Mouse (Mus musculus): ENCODE measurements around the gene Cntnap2. TPM values are rescaled to one million over a fixed set of nuclear protein-coding genes. Genes with fewer than 3 reads are reported as not detected.
"Not testable (repeated sequence)": the region's sequence is repeated elsewhere in the genome, so short reads cannot be mapped to it uniquely, and the experiment has no call there.

Cntnap2 gene
- polyA plus RNA-seq, 1 experiment from 2014 or later: 19.5 TPM

- Histone ChIP-seq H3K27me3 (ENCODE audit: control insufficient read depth, insufficient read depth, low read length) (no peaks in the 10 kb centered on the region), H3K36me3 (ENCODE audit: control insufficient read depth, insufficient read depth, low read length) (no peaks in the 10 kb centered on the region), H3K27ac (ENCODE audit: low read depth, low read length) (no peak overlapping the region), H3K4me2 (replicated peaks; ENCODE audit: low read depth, low read length) (no peak overlapping the region), H3K9me3 (ENCODE audit: control insufficient read depth, low read length) (no peaks in the 10 kb centered on the region), H3K9ac (ENCODE audit: low read depth, low read length) (no peak overlapping the region), H3K4me1 (replicated peaks; ENCODE audit: control insufficient read depth, insufficient read depth, low read length) (no peaks in the 10 kb centered on the region), H3K4me3 (ENCODE audit: low read depth, low read length) (no peak overlapping the region)
- ATAC-seq (ENCODE audit: low FRiP score) (no peak), DNase-seq (ENCODE audit: low spot score) (no peak)
- 77% methylated on average over 5 of the region's 5 CpGs for WGBS
These were observed 1989.9 kb downstream of the Cntnap2 start for GRCm38 (mm10) chr6:47049051-47049450.

- WGBS: 67% methylated on average over 7 of the region's 7 CpGs
- H3K4me2 ChIP-seq (replicated peaks; ENCODE audit: low read depth, low read length): no peak overlapping the region
These were observed 1991.4 kb downstream of the Cntnap2 start for GRCm38 (mm10) chr6:47050319-47051222.

GRCm38 (mm10) chr6:47061341-47061740 lies 2002.2 kb downstream of the Cntnap2 start:
- DNase-seq (ENCODE audit: low spot score): no peak
- Histone ChIP-seq H3K9me3 (ENCODE audit: control insufficient read depth, low read length) (no peaks in the 10 kb centered on the region), H3K4me3 (ENCODE audit: low read depth, low read length) (no peak overlapping the region), H3K27me3 (ENCODE audit: control insufficient read depth, insufficient read depth, low read length) (no peaks in the 10 kb centered on the region), H3K36me3 (ENCODE audit: control insufficient read depth, insufficient read depth, low read length) (no peaks in the 10 kb centered on the region), H3K9ac (ENCODE audit: low read depth, low read length) (no peak overlapping the region), H3K4me2 (replicated peaks; ENCODE audit: low read depth, low read length) (no peak overlapping the region), H3K27ac (ENCODE audit: low read depth, low read length) (no peak overlapping the region), H3K4me1 (replicated peaks; ENCODE audit: control insufficient read depth, insufficient read depth, low read length) (no peaks in the 10 kb centered on the region)
- no peak for ATAC-seq (ENCODE audit: low FRiP score)
- WGBS: 85% methylated on average over 3 of the region's 3 CpGs

More at GRCm38 (mm10) chr6:47050319-47051222, 1991.4 kb downstream of the Cntnap2 start:
- H3K4me1 ChIP-seq (replicated peaks; ENCODE audit: control insufficient read depth, insufficient read depth, low read length): no peaks in the 10 kb centered on the region
- H3K9me3 ChIP-seq (ENCODE audit: control insufficient read depth, low read length): no peaks in the 10 kb centered on the region
- H3K36me3 ChIP-seq (ENCODE audit: control insufficient read depth, insufficient read depth, low read length): no peaks in the 10 kb centered on the region
- H3K27ac ChIP-seq (ENCODE audit: low read depth, low read length): no peak overlapping the region
- no peaks in the 10 kb centered on the region for H3K27me3 ChIP-seq (ENCODE audit: control insufficient read depth, insufficient read depth, low read length)
- no peak overlapping the region for H3K9ac ChIP-seq (ENCODE audit: low read depth, low read length)
- H3K4me3 ChIP-seq (ENCODE audit: low read depth, low read length): no peak overlapping the region
- no peak for ATAC-seq (ENCODE audit: low FRiP score)
- no peak for DNase-seq (ENCODE audit: low spot score)

- WGBS: 77% methylated on average over 4 of the region's 4 CpGs
- no peaks in the 10 kb centered on the region for H3K9me3 ChIP-seq (ENCODE audit: control insufficient read depth, low read length)
- H3K9ac ChIP-seq (ENCODE audit: low read depth, low read length): no peak overlapping the region
- no peaks in the 10 kb centered on the region for H3K27me3 ChIP-seq (ENCODE audit: control insufficient read depth, insufficient read depth, low read length)
- H3K4me2 ChIP-seq (replicated peaks; ENCODE audit: low read depth, low read length): no peak overlapping the region
- H3K4me1 ChIP-seq (replicated peaks; ENCODE audit: control insufficient read depth, insufficient read depth, low read length): no peaks in the 10 kb centered on the region
- ATAC-seq (ENCODE audit: low FRiP score) (no peak), DNase-seq (ENCODE audit: low spot score) (no peak)
- no peak overlapping the region for H3K27ac ChIP-seq (ENCODE audit: low read depth, low read length)
- H3K4me3 ChIP-seq (ENCODE audit: low read depth, low read length): no peak overlapping the region
- no peaks in the 10 kb centered on the region for H3K36me3 ChIP-seq (ENCODE audit: control insufficient read depth, insufficient read depth, low read length)
These were observed 2030.8 kb downstream of the Cntnap2 start for GRCm38 (mm10) chr6:47089998-47090397.

GRCm38 (mm10) chr6:47104951-47105350 lies 2045.8 kb downstream of the Cntnap2 start:
- no peaks in the 10 kb centered on the region for H3K27me3 ChIP-seq (ENCODE audit: control insufficient read depth, insufficient read depth, low read length)
- H3K9ac ChIP-seq (ENCODE audit: low read depth, low read length): no peak overlapping the region
- no peak for DNase-seq (ENCODE audit: low spot score)
- H3K4me3 ChIP-seq (ENCODE audit: low read depth, low read length): no peak overlapping the region
- H3K4me1 ChIP-seq (replicated peaks; ENCODE audit: control insufficient read depth, insufficient read depth, low read length): no peaks in the 10 kb centered on the region
- no peak overlapping the region for H3K4me2 ChIP-seq (replicated peaks; ENCODE audit: low read depth, low read length)
- no peak overlapping the region for H3K27ac ChIP-seq (ENCODE audit: low read depth, low read length)
- H3K36me3 ChIP-seq (ENCODE audit: control insufficient read depth, insufficient read depth, low read length): no peaks in the 10 kb centered on the region
- no peaks in the 10 kb centered on the region for H3K9me3 ChIP-seq (ENCODE audit: control insufficient read depth, low read length)
- no peak for ATAC-seq (ENCODE audit: low FRiP score)
- 65% methylated on average over 1 of the region's 1 CpGs for WGBS

GRCm38 (mm10) chr6:47109582-47110220 lies 2050.5 kb downstream of the Cntnap2 start:
- WGBS: 36% methylated on average over 6 of the region's 6 CpGs
- H3K27ac ChIP-seq (ENCODE audit: low read depth, low read length): no peak overlapping the region
- H3K4me3 ChIP-seq (ENCODE audit: low read depth, low read length): no peak overlapping the region
- H3K4me1 ChIP-seq (replicated peaks; ENCODE audit: control insufficient read depth, insufficient read depth, low read length): no peaks in the 10 kb centered on the region
- H3K9ac ChIP-seq (ENCODE audit: low read depth, low read length): no peak overlapping the region
- ATAC-seq (ENCODE audit: low FRiP score): peak; percentile 33; the same call in 1 of the 2 replicates
- no peaks in the 10 kb centered on the region for H3K27me3 ChIP-seq (ENCODE audit: control insufficient read depth, insufficient read depth, low read length)
- no peak overlapping the region for H3K4me2 ChIP-seq (replicated peaks; ENCODE audit: low read depth, low read length)
- H3K36me3 ChIP-seq (ENCODE audit: control insufficient read depth, insufficient read depth, low read length): no peaks in the 10 kb centered on the region
- peak; percentile 8 for DNase-seq (ENCODE audit: low spot score)
- H3K9me3 ChIP-seq (ENCODE audit: control insufficient read depth, low read length): no peaks in the 10 kb centered on the region

GRCm38 (mm10) chr6:47134063-47134462 lies 2074.9 kb downstream of the Cntnap2 start:
- H3K4me1 ChIP-seq (replicated peaks; ENCODE audit: control insufficient read depth, insufficient read depth, low read length); H3K4me3 ChIP-seq (ENCODE audit: low read depth, low read length); H3K9me3 ChIP-seq (ENCODE audit: control insufficient read depth, low read length); DNase-seq (ENCODE audit: low spot score); H3K27ac ChIP-seq (ENCODE audit: low read depth, low read length); H3K36me3 ChIP-seq (ENCODE audit: control insufficient read depth, insufficient read depth, low read length); ATAC-seq (ENCODE audit: low FRiP score); H3K27me3 ChIP-seq (ENCODE audit: control insufficient read depth, insufficient read depth, low read length); H3K9ac ChIP-seq (ENCODE audit: low read depth, low read length); H3K4me2 ChIP-seq (replicated peaks; ENCODE audit: low read depth, low read length): not testable (repeated sequence)
- WGBS: no CpG with 5 or more reads among the region's 1 CpGs

- ATAC-seq (ENCODE audit: low FRiP score); H3K9ac ChIP-seq (ENCODE audit: low read depth, low read length); H3K27ac ChIP-seq (ENCODE audit: low read depth, low read length); H3K36me3 ChIP-seq (ENCODE audit: control insufficient read depth, insufficient read depth, low read length); H3K4me1 ChIP-seq (replicated peaks; ENCODE audit: control insufficient read depth, insufficient read depth, low read length); H3K27me3 ChIP-seq (ENCODE audit: control insufficient read depth, insufficient read depth, low read length); H3K4me3 ChIP-seq (ENCODE audit: low read depth, low read length); H3K9me3 ChIP-seq (ENCODE audit: control insufficient read depth, low read length); DNase-seq (ENCODE audit: low spot score); H3K4me2 ChIP-seq (replicated peaks; ENCODE audit: low read depth, low read length): not testable (repeated sequence)
- WGBS: no CpG with 5 or more reads among the region's 1 CpGs
These were observed 2093.9 kb downstream of the Cntnap2 start for GRCm38 (mm10) chr6:47153018-47153417.

Data from hindbrain, embryonic 11.5 days (tissue).